Mouse (Mus musculus) brain, embryonic 14.5 days (tissue): ENCODE results near the gene Tob2. TPM values are rescaled to one million over a fixed set of nuclear protein-coding genes. Genes with fewer than 3 reads are reported as not detected.
A peak's percentile ranks its signal among the peaks of the same experiment; 100 is the strongest.

Experiments
- DNase-seq: peaks from one replicate; pipeline ENCODE4 v3.0.0-alpha.2; 2011; ENCODE audit warnings: low read depth
- CTCF ChIP-seq: fragments of 200-500 bp; IDR thresholded peaks from 2 replicates; pipeline ENCODE4 v1.5.1; 2012; ENCODE audit warnings: inconsistent platforms, mild to moderate bottlenecking, moderate library complexity, borderline replicate concordance; ENCODE audit not compliant: insufficient read depth, insufficient read length; ENCODE audit errors: extremely low read depth
- POLR2A ChIP-seq: fragments of 200-500 bp; IDR thresholded peaks from 2 replicates; pipeline ENCODE4 v1.6.1; 2012; ENCODE audit warnings: mild to moderate bottlenecking, inconsistent platforms, borderline replicate concordance; ENCODE audit not compliant: poor library complexity, insufficient read depth, insufficient read length, severe bottlenecking; ENCODE audit errors: extremely low read depth
- polyA plus RNA-seq: library from polyadenylated mRNA; depleted of rRNA; stranded (reverse); fragments of >200 nt; gene quantifications from 2 replicates; pipeline ENCODE4 v1.2.3, GENCODE M21; 2012

Gene Tob2
- polyA plus RNA-seq, 1 experiment = 15.4 TPM

DNA sequence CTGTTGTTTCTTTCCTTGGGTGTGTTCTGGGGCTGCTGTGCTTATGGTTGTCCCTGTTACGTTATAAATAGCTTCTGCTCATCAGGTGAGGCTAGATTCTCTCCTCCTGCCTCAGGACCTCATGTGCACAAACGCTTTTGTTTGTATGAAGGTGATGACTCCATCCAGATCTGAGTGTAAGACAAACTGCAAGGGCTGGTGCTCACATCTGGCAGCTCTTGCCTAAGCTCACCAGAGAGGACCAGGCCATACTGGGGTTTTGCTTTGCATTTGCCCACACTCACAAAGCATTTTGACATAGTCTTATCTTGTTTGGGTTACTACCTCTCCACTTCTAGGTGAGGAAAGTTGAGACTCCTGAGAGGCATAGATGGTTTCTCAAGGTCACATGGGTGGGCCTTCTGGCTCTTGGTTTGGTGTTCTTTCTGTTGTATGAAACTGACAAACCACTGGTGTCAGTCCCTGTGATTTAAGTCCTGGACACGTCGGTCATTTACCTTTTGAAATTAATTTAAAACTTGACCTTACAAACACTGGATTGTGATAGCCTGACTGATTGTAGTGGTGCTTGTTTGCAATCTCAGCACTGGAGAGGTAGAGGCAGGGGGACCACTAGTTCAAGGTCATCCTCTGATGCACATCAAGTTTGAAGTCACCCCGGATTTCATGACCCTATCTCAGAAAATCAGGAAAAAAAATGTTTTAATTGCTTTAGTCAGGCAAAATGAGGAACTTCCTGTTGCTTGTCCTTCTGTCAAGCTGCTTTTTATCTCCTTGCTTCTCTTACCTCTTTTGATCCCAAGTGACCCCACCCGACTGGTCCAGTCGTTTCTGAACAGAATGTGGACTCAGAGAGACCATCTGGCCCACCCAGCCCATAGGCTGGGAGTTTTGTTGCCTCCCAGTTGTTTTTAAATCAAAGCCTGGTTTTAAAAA is 45.6 kb downstream of the Tob2 start:
- no peak for TF ChIP-seq CTCF
- TF ChIP-seq POLR2A = no peak
- no peak for DNase-seq

DNA sequence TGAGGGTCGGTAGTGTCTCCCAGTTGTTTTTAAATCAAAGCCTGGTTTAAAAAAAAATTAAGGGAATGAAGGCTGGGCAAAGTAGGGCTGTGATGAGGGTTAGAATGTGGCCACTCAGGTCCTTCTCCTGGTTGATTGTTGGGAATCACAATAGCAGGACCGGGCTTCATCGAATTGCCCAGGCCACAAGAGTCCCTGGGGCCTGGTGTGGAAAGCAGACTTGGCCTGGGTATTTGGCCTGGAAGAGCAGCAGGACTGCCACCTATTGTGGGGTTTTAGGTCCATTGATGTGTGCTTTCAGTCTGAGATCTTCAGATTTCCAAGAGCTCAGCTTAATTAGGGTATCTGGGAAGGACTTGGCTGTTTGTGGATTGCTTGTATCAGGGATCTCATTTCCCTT is 46.3 kb downstream of the Tob2 start:
- no peak for TF ChIP-seq CTCF
- TF ChIP-seq POLR2A = no peak
- DNase-seq = peak; percentile 28

DNA sequence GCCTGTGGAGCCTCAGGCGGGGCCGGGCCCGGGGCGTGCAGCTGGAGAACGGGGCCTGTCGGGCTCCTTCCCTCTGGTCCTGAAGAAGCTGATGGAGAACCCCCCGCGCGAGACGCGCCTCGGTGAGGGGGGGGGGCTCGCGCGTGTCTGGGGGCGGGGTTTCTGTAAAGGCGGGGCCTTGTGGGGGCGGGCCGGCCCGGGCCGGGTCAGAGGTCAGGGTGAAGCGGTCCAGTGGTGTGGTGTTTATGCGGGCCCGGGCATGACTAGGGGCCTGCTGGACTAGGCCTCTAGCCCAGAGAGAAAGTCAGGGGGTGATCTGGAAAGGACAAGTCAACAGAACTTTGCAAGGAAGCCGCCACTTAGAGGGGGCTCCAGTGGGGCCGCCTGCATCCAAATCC is 47.0 kb downstream of the Tob2 start:
- DNase-seq = no peak
- TF ChIP-seq POLR2A (no peak), CTCF (no peak)

DNA sequence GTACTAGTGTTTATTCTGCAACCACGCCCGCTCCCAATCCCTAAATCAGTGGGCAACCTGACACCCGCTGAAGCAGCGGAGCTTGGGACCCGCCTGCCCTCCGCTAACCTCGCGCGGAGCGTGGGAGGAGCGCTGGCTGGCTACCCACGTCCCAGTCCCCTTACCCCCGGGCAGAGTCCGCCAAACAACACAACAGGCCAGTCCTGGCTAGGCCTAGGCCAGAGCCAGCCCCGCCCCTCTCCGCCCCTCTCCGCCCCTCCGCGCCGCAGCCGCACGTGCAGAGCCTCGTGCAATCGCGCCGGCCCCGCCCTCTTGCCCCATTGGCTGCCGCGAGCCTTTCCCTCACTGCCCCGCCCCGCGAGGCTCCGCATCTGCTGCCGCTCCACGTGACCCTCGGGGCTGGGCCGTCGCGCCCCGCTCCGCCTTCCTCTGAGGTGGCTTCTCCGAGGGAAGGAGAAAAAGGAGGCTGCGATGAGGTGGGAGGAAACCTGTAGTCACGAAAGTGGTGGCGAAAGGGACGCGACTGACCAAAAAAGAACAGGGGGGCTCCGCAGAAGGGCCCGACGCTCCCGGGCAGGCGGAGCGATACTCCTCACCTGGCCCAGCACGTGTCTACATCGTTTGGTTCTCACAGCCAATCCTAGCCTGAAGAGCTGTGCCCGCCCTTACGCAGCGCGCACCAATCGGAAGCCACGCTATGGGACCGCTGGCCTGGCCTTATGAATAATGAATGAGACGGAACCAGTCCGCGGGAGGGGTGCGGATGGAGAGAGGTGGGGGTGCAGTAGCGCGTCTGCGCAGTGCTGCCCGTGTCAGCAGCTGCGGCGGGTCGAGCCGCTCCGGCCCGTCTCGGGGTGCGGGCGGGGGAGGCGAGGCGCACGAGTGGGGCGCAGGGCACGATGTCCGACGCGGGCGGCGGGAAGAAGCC is 47.7 kb downstream of the Tob2 start:
- no peak for TF ChIP-seq CTCF
- TF ChIP-seq POLR2A = peak; percentile 82
- peak; percentile 100 for DNase-seq

DNA sequence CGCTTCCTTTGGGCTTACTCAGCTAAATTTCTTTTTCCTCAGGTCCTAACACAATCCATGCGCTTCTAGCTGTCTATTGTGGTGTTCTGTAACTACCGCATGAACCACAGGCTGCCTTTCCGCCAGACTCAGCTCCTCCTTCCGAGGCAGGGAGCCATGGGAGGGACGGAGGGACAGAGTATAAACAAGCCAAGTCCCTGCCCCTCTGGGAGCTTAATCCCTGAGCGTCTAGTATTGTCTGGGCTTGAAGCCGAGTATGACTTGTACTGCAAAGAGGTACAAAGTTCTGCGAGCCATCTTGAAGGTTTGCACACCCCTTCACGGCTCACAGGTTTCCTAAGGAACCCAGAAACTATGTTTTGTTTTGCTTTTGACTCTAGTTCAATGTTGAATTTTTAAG is 48.4 kb downstream of the Tob2 start:
- no peak for TF ChIP-seq POLR2A
- TF ChIP-seq CTCF = no peak
- peak; percentile 92 for DNase-seq

DNA sequence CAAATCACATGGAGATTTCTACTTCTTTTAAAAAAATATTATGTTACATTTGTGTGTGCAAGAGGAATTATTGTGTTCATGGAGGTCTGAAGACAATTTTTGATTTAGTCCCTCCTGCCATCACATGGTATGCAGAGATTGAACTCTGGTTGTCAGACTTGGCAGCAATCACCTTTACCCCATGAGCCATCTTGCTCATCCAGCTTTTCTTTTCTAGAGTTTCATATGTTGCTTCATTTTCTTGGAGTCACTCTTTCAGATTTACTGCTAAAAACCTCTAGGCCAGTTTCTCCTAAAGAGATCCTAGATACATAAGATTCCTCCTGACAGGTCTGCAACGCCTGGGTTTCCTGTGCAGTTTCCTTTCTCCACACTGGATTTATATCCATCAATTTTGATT is 49.0 kb downstream of the Tob2 start:
- DNase-seq = no peak
- TF ChIP-seq POLR2A (no peak), CTCF (no peak)

GRCm38 (mm10) chr15:81808799-81809198 is 49.8 kb downstream of the Tob2 start:
- DNase-seq = no peak

DNA sequence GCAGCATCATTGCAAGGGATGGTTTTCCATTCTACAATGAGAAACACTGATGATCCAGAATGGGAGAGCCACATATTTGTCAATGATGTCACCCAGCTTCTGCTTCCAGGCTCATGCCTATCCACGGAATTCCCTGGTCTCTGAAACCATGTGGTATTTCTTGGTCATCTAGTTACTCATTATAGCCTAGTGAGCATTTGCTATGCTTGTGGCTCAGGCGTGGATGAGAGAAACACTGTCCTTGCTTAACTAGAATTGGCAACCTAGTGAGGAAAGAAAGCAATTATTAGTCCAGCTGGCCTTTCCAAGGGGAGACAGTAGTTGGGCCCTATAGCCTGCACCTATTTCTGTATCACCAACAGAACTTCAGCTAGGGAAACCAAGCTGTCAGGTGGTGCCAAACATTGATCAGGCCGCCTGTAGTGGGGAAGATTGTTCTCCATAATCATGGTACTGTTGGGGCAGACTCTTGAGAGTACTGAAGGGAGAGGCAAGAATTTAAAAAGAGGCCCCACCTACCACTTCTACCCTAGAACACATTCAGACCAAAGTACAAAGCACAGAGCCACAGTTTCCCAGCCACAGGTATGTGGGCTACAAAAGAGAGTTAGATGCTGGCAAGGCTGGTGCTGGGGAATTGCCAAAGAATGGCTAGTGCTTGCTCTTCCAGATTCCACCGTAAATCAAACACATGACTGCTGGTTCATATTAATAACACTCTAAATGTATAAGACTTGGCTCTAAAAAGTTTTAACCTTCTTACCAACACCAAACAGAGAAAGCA is 51.8 kb downstream of the Tob2 start:
- DNase-seq = no peak
- TF ChIP-seq CTCF (no peak), POLR2A (no peak)

More at GRCm38 (mm10) chr15:81808799-81809198, 49.8 kb downstream of the Tob2 start:
- TF ChIP-seq POLR2A = no peak
- no peak for TF ChIP-seq CTCF

GRCm38 (mm10) chr15:81805624-81806023 is 53.0 kb downstream of the Tob2 start:
- no peak for TF ChIP-seq POLR2A
- no peak for TF ChIP-seq CTCF
- peak; percentile 29 for DNase-seq

DNA sequence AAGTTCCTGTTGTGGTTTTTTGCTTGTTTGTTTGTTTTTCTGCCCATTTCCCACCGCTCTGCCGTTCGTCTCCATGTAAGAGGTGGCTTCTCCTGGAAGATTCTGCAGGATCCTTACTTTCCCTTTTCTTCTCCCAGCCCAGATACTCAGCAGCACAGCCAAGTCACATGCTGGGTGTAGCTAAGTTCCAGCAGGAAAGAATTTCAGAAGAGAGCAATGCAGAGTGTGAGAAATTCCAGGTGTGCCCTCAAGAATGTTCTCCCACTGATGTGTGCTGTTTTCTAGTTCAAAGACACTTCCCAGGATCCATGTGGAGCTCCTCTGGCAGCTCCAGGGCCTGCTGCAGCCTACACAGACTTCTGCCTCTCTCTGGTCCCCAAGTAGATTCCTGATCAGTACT is 53.7 kb downstream of the Tob2 start:
- DNase-seq = no peak
- TF ChIP-seq CTCF (no peak), POLR2A (no peak)
